Mouse (Mus musculus) liver, adult 2 months (tissue): Measurements from ENCODE around the gene Pax3.

Source experiments
- CTCF ChIP-seq: fragments of 200-500 bp; IDR thresholded peaks from 2 replicates; pipeline ENCODE4 v1.5.1; 2011; ENCODE audit warnings: low read depth, low read length, control low read depth
- POLR2A ChIP-seq: fragments of 200-500 bp; IDR thresholded peaks from 2 replicates; pipeline ENCODE4 v1.6.1; 2011; ENCODE audit warnings: low read length, control low read depth; ENCODE audit not compliant: insufficient read depth; ENCODE audit errors: extremely low read depth

DNA sequence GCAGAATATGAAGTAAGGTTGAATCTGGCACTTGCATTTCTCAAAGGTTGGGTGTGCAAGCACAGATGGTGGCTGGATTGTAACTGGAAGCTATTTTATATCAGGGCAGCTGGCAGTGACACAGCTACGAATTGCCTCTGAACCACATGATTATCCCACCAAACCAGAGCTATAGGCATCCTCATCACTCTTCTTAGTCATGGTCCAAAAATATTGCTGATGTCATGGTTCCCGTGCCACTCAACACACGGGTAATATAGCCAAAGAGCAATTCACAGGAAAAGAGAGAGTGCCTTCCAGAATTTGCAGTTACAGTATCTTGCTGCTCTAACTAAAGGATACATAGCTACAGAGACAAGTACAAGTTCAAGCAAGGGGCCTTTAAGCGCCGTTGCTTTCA, 37.4 kb upstream of the Pax3 start:
- TF ChIP-seq CTCF (no peak), POLR2A (no peak)
